Mouse (Mus musculus): Measurements from ENCODE around the gene Edar. TPM values are rescaled to one million over a fixed set of nuclear protein-coding genes. Genes with fewer than 3 reads are reported as not detected.

Gene Edar
- polyA plus RNA-seq, 1 experiment from 2014 or later = 0.67 TPM

GRCm38 (mm10) chr10:58644194-58644593 lies 31.3 kb downstream of the Edar start:
- peaks cover 29% of the 10 kb centered on the region for H3K4me1 ChIP-seq
- no peak overlapping the region for H3K27ac ChIP-seq (replicated peaks)
- WGBS = 88% methylated on average over 7 of the region's 7 CpGs
- no peaks in the 10 kb centered on the region for H3K36me3 ChIP-seq
- no peak overlapping the region for H3K4me3 ChIP-seq
- no peaks in the 10 kb centered on the region for H3K27me3 ChIP-seq (ENCODE audit: low read depth, poor library complexity, severe bottlenecking)
- no peaks in the 10 kb centered on the region for H3K9me3 ChIP-seq (replicated peaks)
- DNase-seq (ENCODE audit: low spot score) = no peak

GRCm38 (mm10) chr10:58643001-58643400 lies 32.5 kb downstream of the Edar start:
- Histone ChIP-seq H3K27me3 (ENCODE audit: low read depth, poor library complexity, severe bottlenecking) (no peaks in the 10 kb centered on the region), H3K9me3 (replicated peaks) (no peaks in the 10 kb centered on the region), H3K27ac (replicated peaks) (no peak overlapping the region), H3K4me1 (peaks cover 37% of the 10 kb centered on the region), H3K4me3 (no peak overlapping the region), H3K36me3 (no peaks in the 10 kb centered on the region)
- whole genome bisulfite sequencing = 92% methylated on average over 9 of the region's 9 CpGs
- DNase-seq (ENCODE audit: low spot score) = no peak

GRCm38 (mm10) chr10:58641631-58642030 lies 33.8 kb downstream of the Edar start:
- WGBS = 86% methylated on average over 10 of the region's 10 CpGs
- H3K27me3 ChIP-seq (ENCODE audit: low read depth, poor library complexity, severe bottlenecking) = no peaks in the 10 kb centered on the region
- no peak for DNase-seq (ENCODE audit: low spot score)
- H3K27ac ChIP-seq (replicated peaks) = peak overlapping the region; percentile 83
- H3K4me1 ChIP-seq = peaks cover 39% of the 10 kb centered on the region
- no peak overlapping the region for H3K4me3 ChIP-seq
- no peaks in the 10 kb centered on the region for H3K9me3 ChIP-seq (replicated peaks)
- H3K36me3 ChIP-seq = no peaks in the 10 kb centered on the region

- WGBS = 26% methylated on average over 19 of the region's 19 CpGs
Measured at GRCm38 (mm10) chr10:58640446-58641400, 34.7 kb downstream of the Edar start.

GRCm38 (mm10) chr10:58639291-58639690 lies 36.2 kb downstream of the Edar start:
- Histone ChIP-seq H3K27ac (replicated peaks) (peak overlapping the region; percentile 83), H3K36me3 (no peaks in the 10 kb centered on the region), H3K4me1 (peaks cover 46% of the 10 kb centered on the region), H3K27me3 (ENCODE audit: low read depth, poor library complexity, severe bottlenecking) (no peaks in the 10 kb centered on the region), H3K4me3 (no peak overlapping the region), H3K9me3 (replicated peaks) (no peaks in the 10 kb centered on the region)
- DNase-seq (ENCODE audit: low spot score) = no peak
- whole genome bisulfite sequencing = 86% methylated on average over 6 of the region's 6 CpGs

More at GRCm38 (mm10) chr10:58640446-58641400, 34.7 kb downstream of the Edar start:
- Histone ChIP-seq H3K4me1 (peaks cover 46% of the 10 kb centered on the region), H3K27ac (replicated peaks) (peak overlapping the region; percentile 83), H3K4me3 (peak overlapping the region; percentile 18), H3K9me3 (replicated peaks) (no peaks in the 10 kb centered on the region), H3K27me3 (ENCODE audit: low read depth, poor library complexity, severe bottlenecking) (no peaks in the 10 kb centered on the region), H3K36me3 (no peaks in the 10 kb centered on the region)
- DNase-seq (ENCODE audit: low spot score) = peak; percentile 61

DNA sequence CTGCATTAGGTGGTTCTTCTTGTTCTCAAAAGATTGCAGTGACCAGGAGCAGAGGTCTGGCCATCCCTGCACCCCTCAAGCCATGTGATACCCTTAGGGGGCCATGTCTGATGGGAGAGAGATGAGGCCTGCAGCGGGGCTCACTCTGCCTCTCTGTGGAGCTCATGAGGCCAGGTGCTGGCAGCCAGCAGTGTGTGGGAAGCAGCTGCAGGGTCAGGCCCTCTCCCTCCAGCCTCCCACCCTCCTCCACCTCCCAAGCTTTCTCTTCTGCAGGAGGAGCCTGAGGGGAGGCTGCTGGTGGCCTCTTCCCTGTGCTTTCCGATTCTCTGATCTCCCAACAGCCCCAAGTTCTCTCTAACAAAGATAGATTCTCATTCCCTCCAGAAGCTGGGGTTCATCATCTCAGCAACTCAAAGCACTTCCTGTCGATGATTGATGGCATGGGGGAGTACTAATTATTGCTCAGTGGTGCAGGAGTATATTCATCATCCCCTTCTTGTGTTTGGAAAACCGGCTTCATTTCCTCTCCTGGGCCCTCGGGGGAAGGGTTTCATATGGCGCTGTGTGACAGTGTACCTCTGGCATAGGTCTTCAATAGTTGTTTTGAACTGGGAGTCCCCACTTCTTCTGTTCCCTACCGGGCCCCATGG lies 38.9 kb downstream of the Edar start:
- H3K9me3 ChIP-seq (replicated peaks) = no peaks in the 10 kb centered on the region
- no peaks in the 10 kb centered on the region for H3K27me3 ChIP-seq (ENCODE audit: low read depth, poor library complexity, severe bottlenecking)
- peaks cover 45% of the 10 kb centered on the region for H3K4me1 ChIP-seq
- 80% methylated on average over 7 of the region's 7 CpGs for WGBS
- H3K4me3 ChIP-seq = no peak overlapping the region
- no peak for DNase-seq (ENCODE audit: low spot score)
- H3K27ac ChIP-seq (replicated peaks) = peak overlapping the region; percentile 61; the same call in 1 of the 2 replicates
- H3K36me3 ChIP-seq = no peaks in the 10 kb centered on the region

DNA sequence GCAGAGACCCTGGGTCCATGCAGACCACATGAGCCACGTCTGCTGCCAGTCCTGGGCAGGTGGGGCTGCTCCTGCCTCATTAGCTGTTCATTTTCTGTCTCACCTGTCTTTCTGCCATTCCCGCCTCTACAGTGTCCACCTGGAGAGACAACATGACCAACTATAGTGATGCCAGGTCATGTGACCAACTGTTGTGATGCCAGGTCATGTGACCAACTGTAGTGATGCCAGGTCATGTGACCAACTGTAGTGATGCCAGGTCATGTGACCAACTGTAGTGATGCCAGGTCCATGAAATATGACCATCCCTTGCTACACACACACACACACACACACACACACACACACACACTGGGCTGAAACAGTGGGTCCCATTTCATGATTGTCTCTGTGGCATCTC lies 41.9 kb downstream of the Edar start:
- Histone ChIP-seq H3K4me1 (peaks cover 14% of the 10 kb centered on the region), H3K36me3 (no peaks in the 10 kb centered on the region), H3K27ac (replicated peaks) (no peak overlapping the region), H3K27me3 (ENCODE audit: low read depth, poor library complexity, severe bottlenecking) (no peaks in the 10 kb centered on the region), H3K4me3 (no peak overlapping the region), H3K9me3 (replicated peaks) (no peaks in the 10 kb centered on the region)
- 93% methylated on average over 2 of the region's 2 CpGs for WGBS
- DNase-seq (ENCODE audit: low spot score) = no peak

- Histone ChIP-seq H3K27me3 (ENCODE audit: low read depth, poor library complexity, severe bottlenecking) (no peaks in the 10 kb centered on the region), H3K36me3 (no peaks in the 10 kb centered on the region), H3K4me1 (peaks cover 6% of the 10 kb centered on the region; the same call in 1 of the 2 replicates), H3K27ac (replicated peaks) (no peak overlapping the region), H3K9me3 (replicated peaks) (no peaks in the 10 kb centered on the region), H3K4me3 (no peak overlapping the region)
- DNase-seq (ENCODE audit: low spot score) = peak; percentile 52
Measured at GRCm38 (mm10) chr10:58627569-58627968, 47.9 kb downstream of the Edar start.

DNA sequence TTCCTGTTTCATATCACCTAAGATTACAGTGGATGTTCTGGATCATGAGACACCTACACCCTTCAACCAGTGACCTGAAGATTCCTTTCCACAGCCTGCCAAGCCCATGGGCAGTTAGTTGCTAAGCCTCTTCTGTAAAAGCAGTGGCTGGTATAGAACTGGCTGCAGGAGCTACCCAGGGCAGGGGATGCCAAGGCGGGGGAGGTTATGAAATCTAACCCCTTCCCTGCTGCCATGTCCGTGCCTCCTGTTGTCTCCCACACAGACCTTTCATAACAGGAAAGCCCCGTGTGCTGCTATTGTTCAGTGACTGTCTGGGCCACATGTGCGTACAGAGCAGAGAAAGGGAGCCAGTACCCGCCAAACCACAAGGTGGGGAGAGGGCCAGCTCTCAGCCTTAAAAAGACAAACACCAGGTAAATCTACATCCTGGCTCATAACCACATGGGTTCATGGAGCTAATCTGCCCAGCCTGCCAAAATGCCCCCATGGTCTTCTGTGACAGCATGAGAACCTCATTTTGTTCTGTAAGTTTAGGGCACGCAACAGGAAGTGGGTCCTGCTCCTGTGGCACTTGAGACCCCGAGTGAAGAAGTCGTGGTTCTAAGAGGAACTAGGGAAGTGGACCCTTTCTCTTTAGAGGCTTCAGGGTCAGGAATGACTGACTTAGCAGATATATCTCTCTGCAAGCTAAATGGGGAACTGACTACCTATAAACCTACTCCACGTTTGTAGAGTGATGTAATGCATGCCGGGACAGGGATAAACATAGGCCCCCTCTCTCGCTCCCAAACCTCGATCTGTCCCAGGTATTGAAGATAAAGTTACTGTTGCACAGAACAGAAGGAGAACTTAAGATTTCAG lies 50.4 kb downstream of the Edar start:
- H3K36me3 ChIP-seq = no peaks in the 10 kb centered on the region
- no peaks in the 10 kb centered on the region for H3K9me3 ChIP-seq (replicated peaks)
- H3K27ac ChIP-seq (replicated peaks) = no peak overlapping the region
- H3K4me3 ChIP-seq = no peak overlapping the region
- H3K4me1 ChIP-seq = 0 out of 2 replicates have a peak, but pooled peaks cover 2% of the 10 kb centered on the region
- DNase-seq (ENCODE audit: low spot score) = no peak
- 85% methylated on average over 12 of the region's 12 CpGs for WGBS
- no peaks in the 10 kb centered on the region for H3K27me3 ChIP-seq (ENCODE audit: low read depth, poor library complexity, severe bottlenecking)

DNA sequence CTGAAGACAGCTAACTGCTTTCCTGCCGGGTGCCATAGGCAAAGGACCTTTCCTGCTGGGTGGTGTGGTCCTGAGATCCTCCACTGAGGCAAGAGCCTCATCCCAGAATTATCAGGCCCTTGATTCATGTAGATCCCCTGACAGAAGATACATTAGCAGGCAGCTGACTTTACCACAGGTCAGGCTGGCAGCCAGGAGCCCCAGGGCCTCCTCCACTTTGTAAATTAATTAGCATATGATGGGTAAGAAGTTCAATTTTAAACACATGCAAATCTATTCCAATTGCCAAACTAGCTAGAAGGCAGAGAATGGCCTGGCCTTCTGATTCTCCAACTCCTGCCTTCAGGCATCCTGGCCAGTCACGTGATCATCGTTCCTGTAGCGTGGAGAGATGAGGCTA lies 56.2 kb downstream of the Edar start:
- Histone ChIP-seq H3K4me3 (no peak overlapping the region), H3K4me1 (no peaks in the 10 kb centered on the region), H3K9me3 (replicated peaks) (no peaks in the 10 kb centered on the region), H3K36me3 (no peaks in the 10 kb centered on the region), H3K27ac (replicated peaks) (no peak overlapping the region), H3K27me3 (ENCODE audit: low read depth, poor library complexity, severe bottlenecking) (no peaks in the 10 kb centered on the region)
- WGBS = 95% methylated on average over 4 of the region's 4 CpGs
- no peak for DNase-seq (ENCODE audit: low spot score)

GRCm38 (mm10) chr10:58618501-58619216 lies 56.8 kb downstream of the Edar start:
- WGBS = 91% methylated on average over 17 of the region's 17 CpGs
- H3K4me1 ChIP-seq = no peaks in the 10 kb centered on the region

DNA sequence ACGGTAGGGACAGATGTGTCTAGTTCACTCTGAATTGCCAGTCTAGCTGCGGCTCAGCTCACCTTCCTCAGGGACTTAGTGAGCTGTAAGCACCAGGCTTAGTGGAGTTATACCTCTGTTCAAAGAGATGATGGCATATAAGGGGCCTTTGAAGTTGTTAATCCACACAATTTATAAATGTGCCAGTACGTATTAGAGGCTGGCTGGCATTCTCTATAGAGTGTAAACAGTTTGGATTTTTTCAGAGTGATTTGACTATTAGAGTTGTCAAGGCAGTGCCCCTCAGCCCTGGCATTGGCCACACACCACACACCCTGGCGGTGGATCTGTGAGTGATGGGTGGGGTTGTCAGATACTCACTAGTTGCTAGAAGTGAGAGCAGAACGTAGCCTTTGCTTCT lies 58.9 kb downstream of the Edar start:
- no peaks in the 10 kb centered on the region for H3K9me3 ChIP-seq (replicated peaks)
- no peaks in the 10 kb centered on the region for H3K36me3 ChIP-seq
- WGBS = 88% methylated on average over 5 of the region's 5 CpGs
- H3K4me3 ChIP-seq = no peak overlapping the region
- no peaks in the 10 kb centered on the region for H3K4me1 ChIP-seq
- no peaks in the 10 kb centered on the region for H3K27me3 ChIP-seq (ENCODE audit: low read depth, poor library complexity, severe bottlenecking)
- no peak for DNase-seq (ENCODE audit: low spot score)
- H3K27ac ChIP-seq (replicated peaks) = no peak overlapping the region

More at GRCm38 (mm10) chr10:58618501-58619216, 56.8 kb downstream of the Edar start:
- no peak for DNase-seq (ENCODE audit: low spot score)
- no peaks in the 10 kb centered on the region for H3K36me3 ChIP-seq
- no peak overlapping the region for H3K4me3 ChIP-seq
- no peak overlapping the region for H3K27ac ChIP-seq (replicated peaks)
- H3K9me3 ChIP-seq (replicated peaks) = no peaks in the 10 kb centered on the region
- no peaks in the 10 kb centered on the region for H3K27me3 ChIP-seq (ENCODE audit: low read depth, poor library complexity, severe bottlenecking)
